Mouse (Mus musculus): ENCODE data around the gene Rhbdd1. TPM values are rescaled to one million over a fixed set of nuclear protein-coding genes. Genes with fewer than 3 reads are reported as not detected.

Rhbdd1 gene
- total RNA-seq, 2 experiments from 2014 or later = 7.4 to 7.6 TPM

GRCm38 (mm10) chr1:82385827-82386230, 69.6 kb downstream of the Rhbdd1 start:
- Histone ChIP-seq H3K27ac (no peak overlapping the region), H3K4me3 (no peak overlapping the region)
- no peak for DNase-seq (ENCODE audit: low spot score in 2 of 2)
- TF ChIP-seq CTCF (conservative IDR thresholded peaks at IDR 0.05) = no peak

- no peak for TF ChIP-seq CTCF (conservative IDR thresholded peaks at IDR 0.05)
- DNase-seq (ENCODE audit: low spot score in 2 of 2) = no peak
- H3K4me3 ChIP-seq = no peak overlapping the region
- no peak overlapping the region for H3K27ac ChIP-seq
Observed at GRCm38 (mm10) chr1:82386814-82387771, 70.8 kb downstream of the Rhbdd1 start.

GRCm38 (mm10) chr1:82389371-82389770, 73.1 kb downstream of the Rhbdd1 start:
- no peak for DNase-seq (ENCODE audit: low spot score in 2 of 2)
- no peak for TF ChIP-seq CTCF (conservative IDR thresholded peaks at IDR 0.05)
- Histone ChIP-seq H3K27ac (no peak overlapping the region), H3K4me3 (no peak overlapping the region)

DNA sequence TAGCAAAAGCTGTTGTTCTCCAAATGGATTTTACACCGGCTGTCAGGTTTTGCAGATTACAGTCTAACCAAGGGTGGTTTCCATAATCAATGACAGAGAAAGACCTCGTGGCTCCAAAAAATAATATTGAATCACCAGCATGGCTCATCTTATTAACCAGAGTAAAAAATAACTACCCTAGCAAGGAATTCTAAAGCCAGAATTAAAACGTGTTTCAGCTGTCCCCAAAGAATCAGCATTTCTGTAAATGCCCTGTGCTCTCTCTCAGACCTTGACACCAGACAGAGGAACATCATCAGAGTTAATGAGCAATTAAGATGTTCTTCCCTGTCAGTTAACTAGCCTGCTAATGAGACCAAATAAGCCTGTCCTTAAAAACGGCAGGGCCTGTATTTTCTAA, 79.1 kb downstream of the Rhbdd1 start:
- no peak for DNase-seq (ENCODE audit: low spot score in 2 of 2)
- TF ChIP-seq CTCF (conservative IDR thresholded peaks at IDR 0.05) = no peak
- H3K27ac ChIP-seq = no peak overlapping the region

DNA sequence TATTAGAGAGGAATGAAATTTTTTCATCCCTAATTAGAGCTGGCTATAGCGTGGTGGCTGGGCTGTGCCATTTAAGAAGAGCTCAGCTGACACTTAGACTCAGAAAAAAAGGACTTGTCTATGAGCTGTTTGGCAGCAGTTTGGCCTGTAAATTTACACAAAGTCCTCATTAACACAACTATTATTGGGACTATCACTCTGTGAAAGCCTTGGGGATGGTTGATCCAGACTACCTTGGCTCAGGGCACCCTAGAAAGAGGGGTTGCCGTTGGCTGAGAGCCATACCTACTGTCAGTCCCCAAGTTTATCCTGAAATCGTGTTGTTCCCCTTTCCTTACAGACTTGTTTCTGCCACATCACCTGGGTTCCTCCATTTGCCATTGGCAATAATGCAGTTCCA, 91.5 kb downstream of the Rhbdd1 start:
- H3K4me3 ChIP-seq = no peak overlapping the region
- TF ChIP-seq CTCF (conservative IDR thresholded peaks at IDR 0.05) = no peak
- H3K27ac ChIP-seq = no peak overlapping the region
- no peak for DNase-seq (ENCODE audit: low spot score in 2 of 2)

More for the DNA sequence above, 79.1 kb downstream of the Rhbdd1 start:
- H3K4me3 ChIP-seq = no peak overlapping the region

DNA sequence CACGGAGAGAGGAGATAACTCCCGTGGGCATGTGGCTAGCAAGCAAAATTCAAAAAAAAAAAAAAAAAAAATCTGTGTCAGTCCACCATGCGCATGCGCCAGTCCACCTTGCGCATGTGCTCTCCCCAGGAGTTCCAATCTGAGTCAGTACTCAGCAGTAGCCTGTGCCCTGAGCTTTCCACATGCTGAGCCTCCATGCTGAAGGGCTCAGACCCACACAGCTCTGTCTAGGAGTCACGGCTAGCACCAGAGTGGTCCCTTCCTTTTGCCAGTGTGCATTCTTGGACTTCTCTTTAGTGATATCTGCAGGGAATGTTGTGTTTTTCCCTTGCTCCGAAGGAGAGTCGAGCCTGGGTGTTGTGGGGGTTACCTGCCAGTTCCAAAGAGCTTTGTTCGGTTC, 93.0 kb downstream of the Rhbdd1 start:
- TF ChIP-seq CTCF (conservative IDR thresholded peaks at IDR 0.05) = no peak
- Histone ChIP-seq H3K27ac (no peak overlapping the region), H3K4me3 (no peak overlapping the region)
- no peak for DNase-seq (ENCODE audit: low spot score in 2 of 2)

DNA sequence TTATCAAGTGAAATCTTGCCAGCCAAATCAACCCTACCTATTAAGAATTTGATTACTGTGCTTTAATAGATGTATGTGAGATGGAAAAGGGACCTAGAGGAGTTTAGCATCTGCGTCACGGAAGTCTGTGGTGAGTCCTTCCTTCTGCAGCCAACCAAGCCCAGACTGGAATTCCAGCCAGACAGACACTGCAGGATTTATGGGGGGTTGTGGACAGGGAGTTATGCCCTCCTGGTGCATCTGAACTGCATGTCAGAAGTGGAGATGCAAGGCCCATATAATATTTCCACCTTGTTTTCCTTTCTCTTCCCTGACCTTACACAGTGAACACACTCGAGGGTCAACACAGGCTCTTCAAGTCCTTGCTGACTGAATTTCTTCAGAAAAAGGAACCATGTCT, 94.3 kb downstream of the Rhbdd1 start:
- Histone ChIP-seq H3K27ac (no peak overlapping the region), H3K4me3 (no peak overlapping the region)
- TF ChIP-seq CTCF (conservative IDR thresholded peaks at IDR 0.05) = no peak
- no peak for DNase-seq (ENCODE audit: low spot score in 2 of 2)

GRCm38 (mm10) chr1:82411521-82411920, 95.3 kb downstream of the Rhbdd1 start:
- no peak for DNase-seq (ENCODE audit: low spot score in 2 of 2)
- no peak for TF ChIP-seq CTCF (conservative IDR thresholded peaks at IDR 0.05)
- Histone ChIP-seq H3K27ac (no peak overlapping the region), H3K4me3 (no peak overlapping the region)

GRCm38 (mm10) chr1:82412085-82412484, 95.8 kb downstream of the Rhbdd1 start:
- DNase-seq (ENCODE audit: low spot score in 2 of 2) = no peak
- no peak for TF ChIP-seq CTCF (conservative IDR thresholded peaks at IDR 0.05)
- Histone ChIP-seq H3K27ac (no peak overlapping the region), H3K4me3 (no peak overlapping the region)

DNA sequence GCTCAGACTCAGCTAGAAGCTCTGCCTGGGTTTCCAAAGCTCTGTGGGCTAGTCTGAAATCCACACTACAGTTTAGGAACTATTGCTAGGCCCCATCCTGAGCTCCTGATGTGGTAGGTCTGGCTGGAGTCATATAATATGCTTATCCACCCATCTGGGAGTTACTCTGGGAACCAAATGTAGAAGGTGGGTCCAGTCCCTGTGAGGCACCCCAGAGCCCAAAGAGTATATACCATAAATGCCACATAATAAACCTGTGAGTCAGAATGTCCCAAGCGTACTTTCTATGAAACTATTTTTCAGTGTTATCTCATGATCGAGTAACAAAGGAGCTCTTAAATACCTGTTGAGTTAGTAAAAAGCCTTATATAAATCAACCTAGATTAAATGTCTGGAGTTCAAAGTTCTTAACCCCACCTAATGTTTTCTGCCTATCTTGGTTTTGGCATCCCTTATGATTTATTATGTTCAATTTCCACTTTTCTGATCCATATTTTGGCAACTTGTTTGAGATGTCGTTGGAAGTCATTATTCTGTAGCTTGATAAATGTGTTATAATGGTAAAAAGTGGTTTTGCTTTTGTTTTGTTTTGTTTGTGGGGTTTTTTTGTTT, 98.3 kb downstream of the Rhbdd1 start:
- DNase-seq (ENCODE audit: low spot score in 2 of 2) = no peak
- no peak for TF ChIP-seq CTCF (conservative IDR thresholded peaks at IDR 0.05)
- Histone ChIP-seq H3K27ac (no peak overlapping the region), H3K4me3 (no peak overlapping the region)

DNA sequence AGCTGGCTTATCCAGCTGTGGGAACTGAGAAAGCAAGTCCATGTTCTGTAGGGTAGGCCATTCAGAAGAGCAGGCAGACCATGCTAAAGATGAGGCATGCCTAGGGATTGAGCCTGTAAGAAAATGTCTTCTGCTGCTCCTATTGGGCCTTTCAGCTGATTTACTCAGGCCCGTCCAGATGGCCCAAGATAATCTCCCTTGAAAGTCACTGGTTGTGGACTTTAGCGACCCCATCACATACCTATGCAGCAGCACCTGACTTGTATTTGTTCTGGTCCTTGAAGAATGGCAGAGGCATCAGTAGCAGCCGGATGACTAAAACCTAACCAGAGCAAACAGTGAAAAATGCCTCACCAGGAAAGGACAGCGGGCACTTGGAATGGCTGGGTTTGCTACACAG, 99.4 kb downstream of the Rhbdd1 start:
- H3K27ac ChIP-seq = no peak overlapping the region
- DNase-seq (ENCODE audit: low spot score in 2 of 2) = no peak

GRCm38 (mm10) chr1:82427729-82428128, 111.5 kb downstream of the Rhbdd1 start:
- H3K4me3 ChIP-seq = no peak overlapping the region
- no peak for TF ChIP-seq CTCF (conservative IDR thresholded peaks at IDR 0.05)
- H3K27ac ChIP-seq = no peak overlapping the region
- DNase-seq (ENCODE audit: low spot score in 2 of 2) = no peak

More for the DNA sequence above, 99.4 kb downstream of the Rhbdd1 start:
- H3K4me3 ChIP-seq = no peak overlapping the region
- no peak for TF ChIP-seq CTCF (conservative IDR thresholded peaks at IDR 0.05)

DNA sequence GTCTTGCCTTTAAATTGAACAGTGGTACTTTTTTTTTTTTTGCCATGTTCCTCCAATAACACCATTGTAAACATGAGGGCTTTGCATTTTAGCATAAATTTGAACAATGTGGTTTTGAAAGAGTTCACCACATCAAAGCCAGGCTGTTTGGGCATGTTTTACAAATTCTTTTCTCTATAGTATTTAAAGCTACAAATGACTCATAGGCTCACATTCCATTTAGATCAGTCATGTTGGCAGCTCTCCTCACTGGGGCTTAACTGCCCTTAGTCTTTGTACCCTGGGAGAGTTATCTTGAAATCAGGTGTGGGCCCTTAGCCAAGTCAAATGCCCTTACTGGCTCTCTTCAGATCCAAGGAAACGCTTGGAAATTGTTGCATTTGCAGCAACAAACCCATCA, 112.8 kb downstream of the Rhbdd1 start:
- no peak for TF ChIP-seq CTCF (conservative IDR thresholded peaks at IDR 0.05)
- no peak for DNase-seq (ENCODE audit: low spot score in 2 of 2)
- Histone ChIP-seq H3K27ac (no peak overlapping the region), H3K4me3 (no peak overlapping the region)
